Mouse (Mus musculus) G1E (cell line): ENCODE measurements around the gene Rgs10.

Experiments used
- CTCF ChIP-seq: IDR thresholded peaks from 2 replicates; pipeline ENCODE4 v1.5.1; 2012; ENCODE audit warnings: low read depth, low read length, inconsistent platforms, mixed read lengths
- GATA1 ChIP-seq: IDR thresholded peaks from 2 replicates; pipeline ENCODE4 v1.6.1; 2012; ENCODE audit warnings: borderline replicate concordance, low read length, inconsistent platforms, mixed read lengths
- TAL1 ChIP-seq: conservative IDR thresholded peaks from 2 replicates; pipeline ENCODE4 v1.6.1; 2012; ENCODE audit warnings: low read depth, low read length, inconsistent platforms, mixed read lengths

DNA sequence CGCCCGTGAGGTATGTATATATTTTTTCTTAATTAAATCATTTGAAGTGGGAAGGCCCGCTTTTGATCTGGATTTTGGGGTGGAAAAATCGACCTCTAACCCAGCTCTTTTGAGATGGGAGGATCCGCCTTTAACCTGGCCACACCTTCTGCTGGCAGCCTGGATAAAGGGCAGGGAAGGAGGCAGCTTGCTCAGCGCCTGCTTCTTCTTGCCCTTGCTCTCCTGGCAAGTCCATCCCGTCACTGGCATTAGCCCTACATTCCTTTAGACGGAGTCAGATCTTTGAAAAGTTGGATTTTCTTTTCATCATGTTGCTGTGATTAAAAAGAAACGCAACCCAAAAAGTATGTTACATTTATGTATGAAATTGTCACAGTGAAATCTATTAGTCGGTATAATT is 54.8 kb downstream of the Rgs10 start:
- TF ChIP-seq GATA1: no peak
- TF ChIP-seq CTCF: no peak
- TF ChIP-seq TAL1: no peak
